Mouse (Mus musculus): ENCODE data around the gene Dusp22. TPM values are rescaled to one million over a fixed set of nuclear protein-coding genes. Genes with fewer than 3 reads are reported as not detected.

The Dusp22 gene
- total RNA-seq, 2 experiments from 2014 or later: 21.6 to 22.3 TPM

- no peak for DNase-seq
- intact Hi-C loops (cut with DNase I): no loop called here
These were observed 87.7 kb downstream of the Dusp22 start for GRCm38 (mm10) chr13:30747504-30747903.

- intact Hi-C loops (cut with DNase I): no loop called here
These were observed 88.5 kb downstream of the Dusp22 start for GRCm38 (mm10) chr13:30748321-30748720.

GRCm38 (mm10) chr13:30749021-30749556, 89.3 kb downstream of the Dusp22 start, which contains the start of gene Irf4:
Gene Irf4, plus strand, starts transcription at chr13:30749226.
- DNase-seq: peak; percentile 51 to 57
- intact Hi-C loops (cut with DNase I): no loop called here

More at GRCm38 (mm10) chr13:30748321-30748720, 88.5 kb downstream of the Dusp22 start:
- DNase-seq: no peak

GRCm38 (mm10) chr13:30749557-30750141, 89.8 kb downstream of the Dusp22 start:
- peak in 1 of 2 experiments; percentile 32 for DNase-seq

GRCm38 (mm10) chr13:30750461-30751303, 90.9 kb downstream of the Dusp22 start:
- intact Hi-C loops (cut with DNase I): no loop called here
- DNase-seq: peak in 1 of 2 experiments; percentile 12

More at GRCm38 (mm10) chr13:30749557-30750141, 89.8 kb downstream of the Dusp22 start:
- intact Hi-C loops (cut with DNase I): no loop called here

- intact Hi-C loops (cut with DNase I): no loop called here
- DNase-seq: no peak
These were observed 91.4 kb downstream of the Dusp22 start for GRCm38 (mm10) chr13:30751304-30751580.

- DNase-seq: no peak
- intact Hi-C loops (cut with DNase I): no loop called here
These were observed 92.9 kb downstream of the Dusp22 start for GRCm38 (mm10) chr13:30752581-30753187.

GRCm38 (mm10) chr13:30753441-30753840, 93.6 kb downstream of the Dusp22 start:
- no peak for DNase-seq
- intact Hi-C loops (cut with DNase I): no loop called here

- intact Hi-C loops (cut with DNase I): no loop called here
- DNase-seq: no peak
These were observed 94.3 kb downstream of the Dusp22 start for GRCm38 (mm10) chr13:30754066-30754465.

GRCm38 (mm10) chr13:30754825-30755476, 95.2 kb downstream of the Dusp22 start:
- intact Hi-C loops (cut with DNase I): no loop called here
- DNase-seq: no peak

GRCm38 (mm10) chr13:30755577-30755976, 95.8 kb downstream of the Dusp22 start:
- intact Hi-C loops (cut with DNase I): no loop called here
- no peak for DNase-seq

GRCm38 (mm10) chr13:30755998-30756639, 96.3 kb downstream of the Dusp22 start:
- no peak for DNase-seq

GRCm38 (mm10) chr13:30757264-30757900, 97.6 kb downstream of the Dusp22 start:
- intact Hi-C loops (cut with DNase I): no loop called here
- no peak for DNase-seq

More at GRCm38 (mm10) chr13:30755998-30756639, 96.3 kb downstream of the Dusp22 start:
- intact Hi-C loops (cut with DNase I): no loop called here

- intact Hi-C loops (cut with DNase I): no loop called here
- no peak for DNase-seq
These were observed 99.1 kb downstream of the Dusp22 start for GRCm38 (mm10) chr13:30758789-30759381.

- intact Hi-C loops (cut with DNase I): no loop called here
- no peak for DNase-seq
These were observed 100.7 kb downstream of the Dusp22 start for GRCm38 (mm10) chr13:30760374-30761090.

Measured in heart, postnatal 10 days (tissue).